ENCODE assay signal across 8 mouse cellular contexts in the genomic region with DNA sequence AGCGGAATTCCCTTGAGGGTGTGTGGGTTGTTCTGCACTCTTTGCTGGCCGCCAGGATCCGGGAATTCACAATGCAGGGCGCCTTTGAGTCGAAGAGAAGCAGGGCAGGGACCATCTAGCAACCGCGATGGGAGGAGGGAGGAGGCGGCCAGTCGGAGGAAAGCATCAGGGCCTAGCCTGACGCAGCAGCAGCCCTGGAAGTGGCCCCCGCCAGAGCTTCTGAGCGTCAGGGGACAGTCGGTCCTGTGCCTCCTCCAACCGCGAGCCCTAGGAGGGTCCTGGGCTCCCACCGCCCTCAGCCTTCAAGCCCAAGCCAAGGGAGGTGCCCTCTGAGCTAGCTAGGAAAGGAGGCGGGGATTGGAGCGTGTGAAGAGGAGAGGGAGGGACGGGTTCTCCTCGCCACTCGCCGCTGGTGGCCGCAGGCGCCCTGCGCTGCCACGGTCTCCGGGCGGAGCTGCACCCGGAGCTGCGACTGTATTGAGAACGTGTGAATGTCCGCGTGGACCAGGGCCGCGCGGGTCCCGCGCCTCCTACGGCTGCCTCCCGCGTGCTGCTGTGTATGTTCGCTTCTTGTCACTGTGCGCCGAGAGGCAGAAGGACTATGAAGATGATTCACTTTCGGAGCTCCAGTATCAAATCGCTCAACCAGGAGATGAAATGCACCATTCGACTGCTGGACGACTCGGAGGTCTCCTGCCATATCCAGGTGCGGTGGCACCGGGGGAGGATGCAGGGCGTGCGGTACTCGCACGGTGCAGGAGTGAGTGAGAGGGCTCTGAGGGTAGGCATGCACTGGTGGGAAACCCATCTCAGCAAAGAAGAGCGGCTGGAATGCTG. TPM values are rescaled to one million over a fixed set of nuclear protein-coding genes. Genes with fewer than 3 reads are reported as not detected.
A peak's percentile ranks its signal among the peaks of the same experiment; 100 is the strongest.
DNase-seq lines count a peak whose midpoint lies in the region; ATAC-seq and TF ChIP-seq lines count a peak whose summit lies in the region.

A gene (plus strand): TSS at position 232 of the 837 bp plus-strand sequence.

- intact Hi-C loops in heart, postnatal 25 days (cut with DNase I), result no loop called here

- peak; percentile 93 for ATAC-seq in forebrain, embryonic 15.5 days (replicated peaks)
- peak; percentile 50 for ATAC-seq in megakaryocyte progenitor cell, adult 5-6 weeks (replicated peaks; ENCODE audit: poor library complexity)

- H3K4me2 ChIP-seq in forebrain, embryonic 15.5 days (replicated peaks), result peak within 1 kb of the TSS; percentile 88

- no peak for TF ChIP-seq POLR2A in small intestine, adult 2 months (IDR thresholded peaks at IDR 0.05; ENCODE audit: low read depth, low read length)

- no peak for TF ChIP-seq CTCF in small intestine, adult 2 months (IDR thresholded peaks at IDR 0.05; ENCODE audit: extremely low read depth, insufficient read length, insufficient replicate concordance, low read depth, low read length)

- DNase-seq in ZHBTc4 (ENCODE audit: low read depth, low spot score), result peak; percentile 63
- DNase-seq in cerebellum, adult 11-12 months, result peak; percentile 52
- DNase-seq in heart, postnatal 25 days (ENCODE audit: low spot score), result peak; percentile 2
- peak; percentile 66 to 79 for DNase-seq in layer of hippocampus, postnatal 14 days (ENCODE audit: low spot score in 2 of 2)
- DNase-seq in spleen, postnatal 10 days (ENCODE audit: low spot score in 2 of 2), result no peak

- peak within 1 kb of the TSS; percentile 80 for H3K4me3 ChIP-seq in forebrain, embryonic 15.5 days
- peak within 1 kb of the TSS; percentile 55 for H3K4me3 ChIP-seq in small intestine, adult 2 months (ENCODE audit: low read depth, low read length)

- no peaks in the 10 kb centered on the region for H3K36me3 ChIP-seq in forebrain, embryonic 15.5 days
- H3K36me3 ChIP-seq in small intestine, adult 2 months (ENCODE audit: control insufficient read depth, insufficient read depth, low read length), result no peaks in the 10 kb centered on the region

- H3K9ac ChIP-seq in forebrain, embryonic 15.5 days (replicated peaks), result peak within 1 kb of the TSS; percentile 75

- under 1% methylated on average over 55 of the region's 56 CpGs for WGBS in forebrain, embryonic 15.5 days
- WGBS in small intestine, adult 2 months, result 2% methylated on average over 56 of the region's 56 CpGs

- peak within 1 kb of the TSS; percentile 87 for H3K27ac ChIP-seq in forebrain, embryonic 15.5 days (replicated peaks)
- H3K27ac ChIP-seq in small intestine, adult 2 months (ENCODE audit: insufficient read depth, low read depth, low read length), result no peak within 1 kb of the TSS

- no peaks in the 10 kb centered on the region for H3K9me3 ChIP-seq in forebrain, embryonic 15.5 days

- H3K4me1 ChIP-seq in forebrain, embryonic 15.5 days, result peaks cover 6% of the 10 kb centered on the region
- peaks cover 2% of the 10 kb centered on the region; the same call in 1 of the 2 replicates for H3K4me1 ChIP-seq in small intestine, adult 2 months (ENCODE audit: control insufficient read depth, insufficient read depth, insufficient read length, low read length)

- H3K27me3 ChIP-seq in forebrain, embryonic 15.5 days, result no peaks in the 10 kb centered on the region
- no peaks in the 10 kb centered on the region for H3K27me3 ChIP-seq in small intestine, adult 2 months (ENCODE audit: control insufficient read depth, insufficient read depth, low read length)

RNA-seq across cellular contexts. Expression of the gene that starts here (rescaled TPM):
- 21.2 and 21.5 TPM in 2 replicates for polyA plus RNA-seq in forebrain, embryonic 15.5 days (2015; fragmentation: Nextera tagmentation; extraction: Ambion mirVana)
- total RNA-seq in heart, postnatal 25 days (2021), result under 1 TPM; 0.10 to 0.11 TPM
- total RNA-seq in layer of hippocampus, postnatal 14 days (2021), result 1 to 10 TPM; 9.3 TPM
- total RNA-seq in megakaryocyte progenitor cell, adult 5-6 weeks (2015), result not detected in 2 replicates
- total RNA-seq in megakaryocyte progenitor cell, adult 5-6 weeks (2017), result not detected in 2 replicates
- 0.11 and 0.47 TPM in 2 replicates for polyA plus RNA-seq in small intestine, adult 2 months (2012; rRNA removed)

Comparison
In these comparisons a context has a peak if more than half of its experiments do, and no peak if none do; other contexts are left out.
1. RNA of the gene that starts here (total RNA-seq): 9.3 TPM in layer of hippocampus, postnatal 14 days; 0.10 to 0.11 TPM in heart, postnatal 25 days and not detected in megakaryocyte progenitor cell, adult 5-6 weeks; every median in the first group is over 4 times any median in the second.
2. RNA of the gene that starts here (polyA plus RNA-seq): 21.2 to 21.5 TPM in forebrain, embryonic 15.5 days; 0.11 to 0.47 TPM in small intestine, adult 2 months; every median in the first group is over 10 times any median in the second.
3. Peak in DNase-seq in heart, postnatal 25 days; RNA of the gene not detected or under 1 TPM.
4. Peak in ATAC-seq in megakaryocyte progenitor cell, adult 5-6 weeks; RNA of the gene not detected or under 1 TPM.
5. DNase-seq: peak in ZHBTc4 (single experiment), cerebellum, adult 11-12 months (single experiment) and layer of hippocampus, postnatal 14 days (2 of 2); none in spleen, postnatal 10 days (0 of 2).